Mouse (Mus musculus): ENCODE measurements around the gene Klrg1. TPM values are rescaled to one million over a fixed set of nuclear protein-coding genes. Genes with fewer than 3 reads are reported as not detected.
A peak's percentile ranks its signal among the peaks of the same experiment; 100 is the strongest.

The Klrg1 gene
- polyA plus RNA-seq (2016; fragmentation: Nextera tagmentation; extraction: Ambion mirVana): 0.18 and 0.32 TPM in 2 replicates

DNA sequence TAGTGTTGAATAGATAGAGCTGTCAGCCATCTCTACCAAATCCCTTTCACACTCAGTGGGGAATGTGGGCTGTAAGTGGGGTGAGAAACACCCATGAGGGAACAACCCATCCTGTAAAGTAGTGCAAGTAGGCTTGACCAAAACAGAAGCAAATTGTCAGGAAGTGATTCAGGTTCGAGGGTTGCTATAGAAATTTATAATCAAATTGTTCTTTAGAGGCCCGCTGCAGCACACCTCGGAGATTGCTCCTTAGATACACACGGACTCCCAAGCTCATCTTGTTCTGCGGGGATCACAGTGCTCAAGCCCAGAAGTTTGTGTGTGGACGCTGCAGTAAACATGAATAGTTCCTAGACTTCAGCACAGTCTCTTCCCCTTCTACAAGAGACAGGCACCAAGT is at the start of gene Klrg1:
TSS of gene Klrg1 (minus strand) at position 101 of the 400 bp plus-strand sequence.
- Histone ChIP-seq H3K4me1 (no peaks in the 10 kb centered on the region), H3K4me3 (replicated peaks) (no peak within 1 kb of the TSS), H3K27ac (no peak within 1 kb of the TSS), H3K9me3 (no peaks in the 10 kb centered on the region), H3K36me3 (replicated peaks) (no peaks in the 10 kb centered on the region), H3K27me3 (no peaks in the 10 kb centered on the region), H3K9ac (no peak within 1 kb of the TSS), H3K4me2 (no peak within 1 kb of the TSS)
- 88% methylated on average over 6 of the region's 6 CpGs for WGBS
- ATAC-seq (ENCODE audit: low FRiP score): no peak

DNA sequence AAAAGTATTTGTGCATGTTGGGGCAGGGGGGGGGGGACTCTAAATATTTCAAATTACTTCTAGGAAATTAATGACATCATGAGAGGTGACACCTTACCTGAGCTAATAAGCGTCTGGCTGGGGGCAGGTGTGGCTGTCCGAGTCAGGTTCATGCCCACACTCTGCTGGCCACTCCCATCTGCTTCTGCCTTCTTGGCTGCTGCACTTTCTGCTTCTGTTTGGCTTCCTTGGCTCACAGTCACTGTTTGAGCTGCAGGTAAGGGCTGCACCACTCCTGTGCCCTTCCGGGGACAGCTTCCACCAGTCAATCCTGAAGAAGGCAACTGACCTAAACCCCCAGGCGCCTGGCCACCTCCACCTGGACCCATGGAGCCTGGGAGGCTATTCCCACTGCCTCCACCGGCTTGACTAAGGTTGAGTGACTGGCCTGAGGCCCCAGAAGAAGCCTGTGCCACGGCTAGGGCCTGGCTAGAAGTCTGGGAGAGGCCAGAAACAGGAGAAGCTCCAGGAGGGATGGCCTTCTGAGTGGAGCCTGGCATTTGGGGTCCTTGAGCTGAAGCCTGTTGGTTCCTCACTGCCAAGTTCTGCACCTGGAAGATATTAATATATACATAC is 42.8 kb upstream of the Klrg1 start:
- Histone ChIP-seq H3K4me1 (no peaks in the 10 kb centered on the region), H3K4me2 (no peak overlapping the region), H3K9me3 (no peaks in the 10 kb centered on the region), H3K36me3 (replicated peaks) (peaks cover 65% of the 10 kb centered on the region), H3K27me3 (no peaks in the 10 kb centered on the region), H3K9ac (no peak overlapping the region), H3K27ac (no peak overlapping the region), H3K4me3 (replicated peaks) (no peak overlapping the region)
- ATAC-seq (ENCODE audit: low FRiP score): no peak
- 88% methylated on average over 6 of the region's 6 CpGs for WGBS

- Histone ChIP-seq H3K9me3 (no peaks in the 10 kb centered on the region), H3K27me3 (no peaks in the 10 kb centered on the region), H3K27ac (no peak overlapping the region), H3K4me2 (no peak overlapping the region), H3K9ac (no peak overlapping the region), H3K4me1 (no peaks in the 10 kb centered on the region), H3K4me3 (replicated peaks) (no peak overlapping the region), H3K36me3 (replicated peaks) (peaks cover 96% of the 10 kb centered on the region)
- WGBS: 93% methylated on average over 1 of the region's 1 CpGs
- no peak for ATAC-seq (ENCODE audit: low FRiP score)
Observed at GRCm38 (mm10) chr6:122318726-122319125, 36.0 kb upstream of the Klrg1 start.

GRCm38 (mm10) chr6:122310187-122310820 is 27.6 kb upstream of the Klrg1 start:
- no peak overlapping the region for H3K27ac ChIP-seq
- no peak for ATAC-seq (ENCODE audit: low FRiP score)
- H3K27me3 ChIP-seq: no peaks in the 10 kb centered on the region
- H3K4me1 ChIP-seq: peaks cover 19% of the 10 kb centered on the region
- no peak overlapping the region for H3K4me3 ChIP-seq (replicated peaks)
- peak overlapping the region; percentile 77 for H3K4me2 ChIP-seq
- H3K9ac ChIP-seq: 0 out of 2 replicates have a peak overlapping the region, but pooled peaks have one; percentile 80
- H3K36me3 ChIP-seq (replicated peaks): peaks cover 23% of the 10 kb centered on the region
- WGBS: 71% methylated on average over 5 of the region's 5 CpGs
- H3K9me3 ChIP-seq: no peaks in the 10 kb centered on the region

GRCm38 (mm10) chr6:122309446-122309960 is 26.8 kb upstream of the Klrg1 start:
- H3K4me2 ChIP-seq: peak overlapping the region; percentile 77
- ATAC-seq (ENCODE audit: low FRiP score): no peak
- H3K27ac ChIP-seq: 0 out of 2 replicates have a peak overlapping the region, but pooled peaks have one; percentile 72
- H3K36me3 ChIP-seq (replicated peaks): peaks cover 15% of the 10 kb centered on the region
- H3K9me3 ChIP-seq: no peaks in the 10 kb centered on the region
- H3K4me3 ChIP-seq (replicated peaks): peak overlapping the region; percentile 75
- peaks cover 19% of the 10 kb centered on the region for H3K4me1 ChIP-seq
- no peaks in the 10 kb centered on the region for H3K27me3 ChIP-seq
- H3K9ac ChIP-seq: peak overlapping the region; percentile 80
- WGBS: 10% methylated on average over 11 of the region's 11 CpGs

DNA sequence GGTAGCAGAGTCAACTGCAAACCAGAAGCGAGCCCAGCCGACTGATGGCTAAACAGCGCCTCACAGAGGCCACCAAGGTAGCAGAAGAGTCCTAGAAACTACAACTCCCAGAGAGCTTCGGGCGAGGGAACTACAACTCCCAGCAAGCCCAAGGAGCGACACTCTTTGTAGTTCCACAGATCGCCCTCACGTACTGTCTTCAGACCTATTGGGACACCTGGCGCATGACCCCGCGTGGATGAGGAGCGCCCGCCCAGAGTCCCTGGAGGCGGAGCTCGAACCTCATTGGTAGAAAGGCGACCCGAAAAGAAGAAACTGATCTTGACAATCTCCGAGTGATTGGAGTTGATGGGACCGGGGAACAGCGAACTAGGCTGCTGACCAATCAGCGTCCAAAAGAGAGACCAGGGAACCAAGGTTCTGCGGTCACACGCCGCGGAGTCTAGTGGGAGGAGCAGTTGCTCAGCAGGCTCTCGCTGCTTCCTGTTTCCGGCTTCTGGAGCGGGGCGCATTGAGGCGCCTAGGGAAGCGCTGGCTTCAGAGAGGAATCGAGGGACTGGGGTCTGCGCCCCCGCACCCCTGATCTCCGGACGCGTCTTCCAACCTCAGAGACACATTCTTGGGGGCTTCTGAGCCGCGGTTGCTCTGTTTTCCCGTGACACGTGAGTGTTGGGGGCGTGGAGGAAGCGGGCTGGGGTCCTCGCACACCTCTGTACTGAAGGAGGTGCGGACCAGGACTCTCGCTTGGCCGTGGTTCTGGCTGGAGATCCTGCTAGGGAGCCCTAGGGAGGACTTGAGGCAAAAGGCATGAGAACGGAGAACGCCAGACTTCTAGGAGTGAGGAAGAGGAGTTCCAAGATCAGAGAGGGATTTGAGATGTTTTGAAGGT is 26.1 kb upstream of the Klrg1 start, which contains the start of gene M6pr:
TSS of gene M6pr (plus strand) at position 216 of the 889 bp plus-strand sequence.
- Histone ChIP-seq H3K36me3 (replicated peaks) (peaks cover 8% of the 10 kb centered on the region), H3K27me3 (no peaks in the 10 kb centered on the region), H3K27ac (peak within 1 kb of the TSS; percentile 72), H3K9ac (peak within 1 kb of the TSS; percentile 80), H3K4me3 (replicated peaks) (peak within 1 kb of the TSS; percentile 75), H3K4me1 (peaks cover 19% of the 10 kb centered on the region), H3K4me2 (peak within 1 kb of the TSS; percentile 77), H3K9me3 (no peaks in the 10 kb centered on the region)
- whole genome bisulfite sequencing: under 1% methylated on average over 49 of the region's 49 CpGs
- peak; percentile 98 for ATAC-seq (ENCODE audit: low FRiP score)

GRCm38 (mm10) chr6:122308136-122308504 is 25.4 kb upstream of the Klrg1 start:
- 68% methylated on average over 6 of the region's 6 CpGs for WGBS
- H3K4me2 ChIP-seq: 0 out of 2 replicates have a peak overlapping the region, but pooled peaks have one; percentile 9
- peak; percentile 33; the same call in 1 of the 2 replicates for ATAC-seq (ENCODE audit: low FRiP score)

DNA sequence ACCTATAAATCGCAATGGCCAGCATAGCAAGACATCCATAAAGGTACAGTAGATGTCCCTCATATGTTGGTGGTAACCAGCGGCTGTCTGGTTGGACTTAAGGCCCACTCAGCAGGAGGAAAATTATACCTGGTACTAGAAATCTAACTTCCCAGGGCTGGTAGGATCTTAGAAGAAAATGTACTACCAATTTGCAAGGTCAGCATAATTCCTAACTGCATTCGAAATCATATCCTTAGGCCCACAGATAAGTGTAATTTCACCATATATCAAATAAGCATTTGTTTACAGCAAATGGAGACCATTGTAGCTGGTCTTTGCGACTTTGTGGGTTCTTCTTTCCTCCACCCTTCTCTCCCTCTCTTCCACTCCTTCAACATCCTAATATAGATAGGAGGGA is 24.0 kb upstream of the Klrg1 start:
- no peaks in the 10 kb centered on the region for H3K36me3 ChIP-seq (replicated peaks)
- no peak overlapping the region for H3K9ac ChIP-seq
- H3K27ac ChIP-seq: no peak overlapping the region
- WGBS: 93% methylated on average over 4 of the region's 4 CpGs
- peaks cover 19% of the 10 kb centered on the region for H3K4me1 ChIP-seq
- H3K4me3 ChIP-seq (replicated peaks): no peak overlapping the region
- ATAC-seq (ENCODE audit: low FRiP score): no peak
- no peak overlapping the region for H3K4me2 ChIP-seq
- no peaks in the 10 kb centered on the region for H3K9me3 ChIP-seq
- H3K27me3 ChIP-seq: no peaks in the 10 kb centered on the region

More at GRCm38 (mm10) chr6:122308136-122308504, 25.4 kb upstream of the Klrg1 start:
- Histone ChIP-seq H3K4me1 (peaks cover 19% of the 10 kb centered on the region), H3K9me3 (no peaks in the 10 kb centered on the region), H3K27ac (no peak overlapping the region), H3K4me3 (replicated peaks) (peak overlapping the region; percentile 75), H3K27me3 (no peaks in the 10 kb centered on the region), H3K9ac (no peak overlapping the region; the same call in 1 of the 2 replicates), H3K36me3 (replicated peaks) (peaks cover 2% of the 10 kb centered on the region)

GRCm38 (mm10) chr6:122304790-122305555 is 22.3 kb upstream of the Klrg1 start:
- H3K9me3 ChIP-seq: no peaks in the 10 kb centered on the region
- no peak overlapping the region for H3K9ac ChIP-seq
- no peaks in the 10 kb centered on the region for H3K36me3 ChIP-seq (replicated peaks)
- no peaks in the 10 kb centered on the region for H3K27me3 ChIP-seq
- H3K27ac ChIP-seq: no peak overlapping the region
- 81% methylated on average over 12 of the region's 12 CpGs for WGBS
- no peak for ATAC-seq (ENCODE audit: low FRiP score)
- H3K4me1 ChIP-seq: peaks cover 8% of the 10 kb centered on the region
- H3K4me3 ChIP-seq (replicated peaks): no peak overlapping the region
- H3K4me2 ChIP-seq: no peak overlapping the region

- H3K36me3 ChIP-seq (replicated peaks): no peaks in the 10 kb centered on the region
Observed at GRCm38 (mm10) chr6:122304355-122304754, 21.7 kb upstream of the Klrg1 start.

DNA sequence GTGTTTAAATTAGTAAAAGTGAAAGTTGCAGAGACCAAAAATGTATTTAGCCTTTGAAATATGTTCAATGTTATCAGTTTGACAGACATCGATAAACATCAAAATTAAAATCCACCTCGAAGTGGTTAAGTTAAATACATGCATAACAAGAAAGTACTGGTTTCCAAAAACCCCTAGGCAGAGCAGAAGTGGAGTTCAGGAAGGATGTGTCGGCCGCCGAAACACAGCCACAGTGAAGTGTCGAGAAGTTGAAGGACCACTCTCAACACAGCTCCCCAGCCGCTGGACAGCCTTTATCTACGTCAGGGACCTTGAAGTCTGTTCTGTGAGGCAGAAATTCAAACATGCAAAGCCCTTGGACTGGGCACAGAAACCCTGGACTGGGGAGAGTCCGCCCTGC is 20.8 kb upstream of the Klrg1 start:
- no peak overlapping the region for H3K27ac ChIP-seq
- ATAC-seq (ENCODE audit: low FRiP score): no peak
- no peaks in the 10 kb centered on the region for H3K27me3 ChIP-seq
- H3K4me2 ChIP-seq: no peak overlapping the region
- 88% methylated on average over 9 of the region's 9 CpGs for WGBS
- no peaks in the 10 kb centered on the region for H3K9me3 ChIP-seq
- no peaks in the 10 kb centered on the region for H3K4me1 ChIP-seq
- no peaks in the 10 kb centered on the region for H3K36me3 ChIP-seq (replicated peaks)
- H3K9ac ChIP-seq: no peak overlapping the region
- H3K4me3 ChIP-seq (replicated peaks): no peak overlapping the region

More at GRCm38 (mm10) chr6:122304355-122304754, 21.7 kb upstream of the Klrg1 start:
- Histone ChIP-seq H3K9me3 (no peaks in the 10 kb centered on the region), H3K27me3 (no peaks in the 10 kb centered on the region), H3K4me3 (replicated peaks) (no peak overlapping the region), H3K27ac (no peak overlapping the region), H3K4me2 (no peak overlapping the region), H3K4me1 (peaks cover 2% of the 10 kb centered on the region), H3K9ac (no peak overlapping the region)
- 35% methylated on average over 6 of the region's 6 CpGs for WGBS
- no peak for ATAC-seq (ENCODE audit: low FRiP score)
